Mouse (Mus musculus) midbrain, embryonic 15.5 days (tissue): ENCODE results near the gene Cyp2w1. TPM values are rescaled to one million over a fixed set of nuclear protein-coding genes. Genes with fewer than 3 reads are reported as not detected.
"Not testable (repeated sequence)": the region's sequence is repeated elsewhere in the genome, so short reads cannot be mapped to it uniquely, and the experiment has no call there.

Experiments used
- ATAC-seq: fragments of 200-750 bp; cut with Nextera tagmentation; replicated peaks from 2 replicates; pipeline ENCODE4 v1.8.0; 2017; ENCODE audit warnings: moderate TSS enrichment
- H3K27ac ChIP-seq: fragments of 300-500 bp; sonication (generic); 2 replicates; pipeline ENCODE4 v1.5.1; 2015; ENCODE audit warnings: mild to moderate bottlenecking, inconsistent platforms
- H3K27me3 ChIP-seq: fragments of 300-500 bp; sonication (generic); replicated peaks from 2 replicates; pipeline ENCODE4 v1.6.1; 2015; ENCODE audit warnings: inconsistent platforms
- H3K36me3 ChIP-seq: fragments of 300-500 bp; sonication (generic); replicated peaks from 2 replicates; pipeline ENCODE4 v1.6.1; 2015; ENCODE audit warnings: inconsistent platforms
- H3K4me1 ChIP-seq: fragments of 300-500 bp; sonication (generic); 2 replicates; pipeline ENCODE4 v1.6.1; 2015; ENCODE audit warnings: inconsistent platforms
- H3K4me2 ChIP-seq: fragments of 300-500 bp; sonication (generic); 2 replicates; pipeline ENCODE4 v1.6.1; 2015; ENCODE audit warnings: inconsistent platforms, mild to moderate bottlenecking, moderate library complexity
- H3K4me3 ChIP-seq: fragments of 300-500 bp; sonication (generic); 2 replicates; pipeline ENCODE4 v1.5.1; 2015; ENCODE audit warnings: mild to moderate bottlenecking, inconsistent platforms
- H3K9ac ChIP-seq: fragments of 300-500 bp; sonication (generic); 2 replicates; pipeline ENCODE4 v1.6.1; 2015; ENCODE audit warnings: mild to moderate bottlenecking, inconsistent platforms
- H3K9me3 ChIP-seq: fragments of 300-500 bp; sonication (generic); 2 replicates; pipeline ENCODE4 v1.6.1; 2016; ENCODE audit warnings: inconsistent platforms
- WGBS: fragments of 180-500 bp; shearing (Covaris S2); methylation state at CpG from one replicate; pipeline ENCODE4 v1.1.7; 2015; ENCODE audit warnings: mixed read lengths; 5-methylcytosine and 5-hydroxymethylcytosine counted together
- polyA plus RNA-seq: library from polyadenylated mRNA; unstranded; fragments of >200 nt; fragmentation: Nextera tagmentation; extraction: Ambion mirVana; gene quantifications from 2 replicates; pipeline ENCODE4 v1.2.1, GENCODE M21; 2015

The Cyp2w1 gene
- polyA plus RNA-seq, 1 experiment from 2014 or later = 0.46 TPM

DNA sequence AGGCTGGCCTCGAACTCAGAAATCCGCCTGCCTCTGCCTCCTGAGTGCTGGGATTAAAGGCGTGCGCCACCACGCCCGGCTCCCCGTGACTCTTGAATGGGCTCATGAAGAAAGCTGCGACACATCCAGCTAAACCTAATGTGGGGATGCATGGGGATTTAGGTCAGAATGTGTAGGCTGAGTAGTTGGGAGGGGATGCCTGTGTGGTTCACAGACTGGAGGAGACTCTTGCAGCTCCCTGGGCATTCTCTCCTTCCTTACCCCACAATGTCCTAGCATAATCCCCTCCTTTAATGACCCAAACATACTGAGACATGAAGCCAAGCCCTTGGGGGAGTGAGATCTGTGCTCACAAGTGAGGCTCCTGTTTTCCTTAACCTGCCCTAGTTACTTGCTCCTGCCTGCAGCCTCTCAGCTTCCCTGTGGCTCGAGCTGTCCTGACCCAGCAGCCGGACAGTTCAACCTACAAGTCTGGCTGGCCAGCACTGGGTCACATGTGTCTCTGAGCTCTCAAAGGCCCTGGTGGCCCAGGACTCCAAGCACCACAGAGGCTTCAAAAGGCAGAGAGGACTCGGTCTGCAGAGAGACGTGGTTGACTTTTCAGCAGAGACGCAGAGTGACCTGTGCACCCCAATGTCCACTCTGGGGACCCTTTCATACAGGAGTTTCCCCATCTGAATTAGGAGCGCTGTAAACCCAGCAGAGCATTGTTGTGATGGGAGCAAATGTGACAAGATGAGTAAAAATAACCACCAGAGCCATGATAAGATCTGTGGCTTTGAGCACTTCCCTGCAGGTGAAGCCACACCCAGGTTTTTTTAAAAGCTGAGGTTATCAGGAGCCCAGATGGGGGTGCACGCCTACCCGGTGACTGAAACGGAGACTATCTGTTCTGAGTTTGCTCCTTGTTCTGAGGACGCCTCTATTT, 29.4 kb downstream of the Cyp2w1 start:
- no peak overlapping the region for H3K4me3 ChIP-seq
- no peak for ATAC-seq
- WGBS = 79% methylated on average over 18 of the region's 18 CpGs
- H3K9ac ChIP-seq = no peak overlapping the region
- no peaks in the 10 kb centered on the region for H3K27me3 ChIP-seq
- no peaks in the 10 kb centered on the region for H3K9me3 ChIP-seq
- no peak overlapping the region; the same call in 1 of the 2 replicates for H3K27ac ChIP-seq
- peaks cover 16% of the 10 kb centered on the region for H3K4me1 ChIP-seq
- peak overlapping the region; percentile 96; the same call in 1 of the 2 replicates for H3K4me2 ChIP-seq
- H3K36me3 ChIP-seq = no peaks in the 10 kb centered on the region

DNA sequence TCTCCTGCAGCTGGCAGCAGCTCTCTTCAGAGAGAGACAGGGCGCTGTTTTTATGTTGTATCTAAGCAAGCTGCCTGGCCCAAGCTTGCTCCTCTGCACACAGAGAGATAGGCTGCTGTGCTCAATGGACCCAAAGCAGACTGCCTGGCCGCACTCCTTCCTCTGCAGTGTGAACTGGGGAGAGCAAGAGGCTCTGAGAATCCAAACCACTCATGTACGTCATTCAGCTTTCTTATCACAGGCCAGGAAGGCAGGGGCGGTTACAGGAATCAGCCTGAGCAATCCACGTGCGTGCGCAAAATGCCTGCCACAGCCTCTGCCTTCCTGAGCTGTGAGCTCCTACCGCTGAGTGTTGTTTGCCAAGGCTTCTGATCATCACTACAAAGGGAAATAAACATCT, 30.3 kb downstream of the Cyp2w1 start:
- WGBS = 64% methylated on average over 8 of the region's 8 CpGs
- H3K9ac ChIP-seq = no peak overlapping the region
- no peaks in the 10 kb centered on the region for H3K9me3 ChIP-seq
- 0 out of 2 replicates have a peak overlapping the region, but pooled peaks have one; percentile 4 for H3K27ac ChIP-seq
- no peak overlapping the region for H3K4me3 ChIP-seq
- peaks cover 19% of the 10 kb centered on the region for H3K4me1 ChIP-seq
- H3K4me2 ChIP-seq = no peak overlapping the region
- H3K27me3 ChIP-seq = no peaks in the 10 kb centered on the region
- H3K36me3 ChIP-seq = no peaks in the 10 kb centered on the region
- no peak for ATAC-seq

DNA sequence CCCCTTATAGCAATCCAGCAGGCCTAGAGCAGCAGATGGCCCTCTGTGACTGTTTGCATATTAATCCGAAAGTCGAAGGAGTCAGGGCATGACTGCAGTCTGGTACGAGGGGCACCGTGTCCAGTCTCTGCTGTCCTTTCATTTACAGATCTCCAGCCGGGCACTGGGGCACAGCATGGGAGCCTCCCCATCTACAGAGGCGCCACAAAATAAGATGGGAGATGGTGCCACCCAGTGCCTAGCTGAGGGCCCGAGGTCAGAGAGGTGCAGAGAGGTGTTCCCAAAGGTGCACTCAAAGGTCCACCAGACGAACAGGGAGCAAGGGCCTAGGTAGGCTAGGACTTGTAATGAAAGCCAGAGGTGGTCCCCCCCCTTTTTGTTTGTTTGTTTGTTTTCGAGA, 30.8 kb downstream of the Cyp2w1 start:
- no peaks in the 10 kb centered on the region for H3K9me3 ChIP-seq
- H3K36me3 ChIP-seq = no peaks in the 10 kb centered on the region
- H3K9ac ChIP-seq = no peak overlapping the region
- H3K27me3 ChIP-seq = no peaks in the 10 kb centered on the region
- H3K4me3 ChIP-seq = no peak overlapping the region
- H3K4me2 ChIP-seq = no peak overlapping the region
- no peak for ATAC-seq
- H3K4me1 ChIP-seq = peaks cover 22% of the 10 kb centered on the region
- 71% methylated on average over 9 of the region's 9 CpGs for WGBS
- H3K27ac ChIP-seq = no peak overlapping the region

DNA sequence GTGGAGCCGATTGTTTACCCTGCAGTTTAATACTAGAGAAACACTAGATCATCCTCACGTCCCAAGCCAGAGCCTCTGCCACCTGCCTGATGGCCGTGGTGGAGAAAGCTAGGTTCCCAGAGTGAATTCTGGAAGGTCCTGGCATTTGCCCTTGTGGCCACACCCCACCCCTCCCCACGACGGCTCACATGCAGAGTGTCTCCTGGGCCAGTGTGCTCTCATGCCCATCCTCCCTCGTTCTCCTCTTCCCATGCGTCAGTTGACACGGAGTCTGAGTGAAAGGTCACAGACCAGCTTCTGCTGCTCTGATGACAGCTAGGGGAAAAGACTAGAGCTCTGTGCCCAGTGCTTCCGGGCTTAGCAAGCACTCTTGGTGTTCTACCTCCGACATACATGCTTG, 32.1 kb downstream of the Cyp2w1 start:
- H3K9me3 ChIP-seq = no peaks in the 10 kb centered on the region
- peaks cover 34% of the 10 kb centered on the region for H3K4me1 ChIP-seq
- no peaks in the 10 kb centered on the region for H3K36me3 ChIP-seq
- 77% methylated on average over 10 of the region's 10 CpGs for WGBS
- no peak overlapping the region for H3K4me3 ChIP-seq
- H3K9ac ChIP-seq = no peak overlapping the region
- no peak overlapping the region for H3K27ac ChIP-seq
- H3K27me3 ChIP-seq = no peaks in the 10 kb centered on the region
- no peak for ATAC-seq
- no peak overlapping the region for H3K4me2 ChIP-seq

DNA sequence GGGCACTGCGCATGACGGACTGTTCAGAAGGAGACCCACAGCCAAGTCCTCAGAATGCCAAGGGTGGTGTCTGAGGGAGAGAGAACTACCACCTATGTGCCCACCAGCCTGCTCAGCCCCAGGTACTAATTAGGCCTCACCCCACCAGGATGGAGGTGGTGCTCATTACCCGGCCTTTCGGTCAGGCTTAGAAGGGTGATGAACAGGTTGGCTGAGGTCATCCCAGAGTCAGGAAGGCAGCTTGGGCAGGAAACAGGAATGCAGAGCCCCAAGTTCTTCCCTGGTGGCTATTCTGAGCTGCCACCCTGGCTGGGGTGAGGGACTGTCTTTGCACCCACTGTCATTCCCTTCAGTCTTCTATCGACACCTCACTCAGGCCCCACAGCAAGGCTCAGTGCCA, 33.6 kb downstream of the Cyp2w1 start:
- Histone ChIP-seq H3K9ac (no peak overlapping the region), H3K27me3 (no peaks in the 10 kb centered on the region), H3K9me3 (no peaks in the 10 kb centered on the region), H3K4me1 (peaks cover 29% of the 10 kb centered on the region), H3K36me3 (no peaks in the 10 kb centered on the region), H3K4me2 (no peak overlapping the region), H3K27ac (no peak overlapping the region), H3K4me3 (no peak overlapping the region)
- WGBS = 98% methylated on average over 5 of the region's 5 CpGs
- ATAC-seq = no peak

DNA sequence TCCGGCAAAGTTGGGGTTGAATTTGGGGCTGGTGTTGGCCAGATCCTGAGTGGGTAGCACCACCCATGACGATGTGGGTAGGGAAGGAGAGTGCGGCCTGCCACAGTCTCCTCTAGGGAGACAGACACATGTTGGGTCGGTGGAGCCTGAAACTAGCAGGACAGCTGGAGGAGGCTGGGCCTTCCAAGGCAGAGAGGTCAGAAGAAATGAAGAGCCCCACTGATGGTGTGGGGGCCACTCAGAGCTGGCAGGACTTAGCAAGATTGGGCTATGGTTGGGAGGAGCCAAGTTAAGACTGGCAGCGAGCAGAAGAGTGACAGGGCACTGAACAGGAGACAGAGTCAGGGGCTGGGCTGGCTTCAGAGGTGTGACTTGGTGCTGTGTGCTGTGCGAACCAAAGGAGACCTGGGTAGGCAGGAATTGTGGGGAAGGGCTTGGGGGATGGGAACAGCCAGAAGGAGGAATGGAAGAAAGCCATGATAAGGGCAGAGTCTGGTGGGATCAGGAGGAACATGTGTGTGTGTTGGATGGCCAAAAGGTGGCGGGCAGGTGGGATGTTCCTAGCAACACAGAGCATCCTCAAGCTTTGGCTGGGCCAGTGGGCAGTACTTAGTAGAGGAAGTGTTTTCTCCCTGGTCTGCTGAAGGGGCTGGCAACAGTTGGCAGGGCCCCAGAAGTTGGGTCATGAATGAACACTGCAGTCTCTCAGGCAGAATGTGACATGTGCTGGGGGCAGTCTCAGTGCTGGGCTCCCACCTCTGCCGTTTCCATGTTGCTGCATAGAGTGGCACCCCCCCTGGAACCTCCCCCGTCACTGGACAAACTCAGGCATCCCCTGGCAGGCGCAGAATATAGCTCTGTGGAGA, 35.1 kb downstream of the Cyp2w1 start:
- 83% methylated on average over 10 of the region's 10 CpGs for WGBS
- Histone ChIP-seq H3K4me1 (peaks cover 27% of the 10 kb centered on the region), H3K36me3 (no peaks in the 10 kb centered on the region), H3K9me3 (no peaks in the 10 kb centered on the region), H3K27ac (no peak overlapping the region), H3K4me3 (no peak overlapping the region), H3K27me3 (no peaks in the 10 kb centered on the region), H3K9ac (no peak overlapping the region), H3K4me2 (no peak overlapping the region)
- no peak for ATAC-seq

DNA sequence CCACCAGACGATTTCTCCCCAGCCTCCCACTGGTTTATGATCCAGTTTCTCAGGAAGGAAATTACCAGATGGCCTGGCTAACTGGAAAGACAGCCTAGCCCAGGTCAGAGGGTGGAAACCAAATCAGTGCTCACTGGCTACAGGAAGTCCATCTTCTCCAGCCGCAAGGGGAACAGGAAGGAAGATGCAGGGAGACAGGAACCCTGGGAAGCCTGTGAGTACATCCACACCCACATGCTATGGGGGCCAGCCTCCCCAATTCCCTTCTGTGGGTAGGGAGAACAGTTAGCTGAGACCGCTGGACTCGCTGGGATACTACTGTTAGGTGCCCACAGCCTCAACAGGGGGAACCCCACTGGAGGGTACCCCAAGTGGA, 35.8 kb downstream of the Cyp2w1 start:
- Histone ChIP-seq H3K27ac (0 out of 2 replicates have a peak overlapping the region, but pooled peaks have one; percentile 69), H3K4me1 (peaks cover 22% of the 10 kb centered on the region), H3K36me3 (no peaks in the 10 kb centered on the region), H3K27me3 (no peaks in the 10 kb centered on the region), H3K4me3 (no peak overlapping the region), H3K9ac (no peak overlapping the region), H3K4me2 (no peak overlapping the region), H3K9me3 (no peaks in the 10 kb centered on the region)
- 83% methylated on average over 4 of the region's 4 CpGs for WGBS
- ATAC-seq = no peak

DNA sequence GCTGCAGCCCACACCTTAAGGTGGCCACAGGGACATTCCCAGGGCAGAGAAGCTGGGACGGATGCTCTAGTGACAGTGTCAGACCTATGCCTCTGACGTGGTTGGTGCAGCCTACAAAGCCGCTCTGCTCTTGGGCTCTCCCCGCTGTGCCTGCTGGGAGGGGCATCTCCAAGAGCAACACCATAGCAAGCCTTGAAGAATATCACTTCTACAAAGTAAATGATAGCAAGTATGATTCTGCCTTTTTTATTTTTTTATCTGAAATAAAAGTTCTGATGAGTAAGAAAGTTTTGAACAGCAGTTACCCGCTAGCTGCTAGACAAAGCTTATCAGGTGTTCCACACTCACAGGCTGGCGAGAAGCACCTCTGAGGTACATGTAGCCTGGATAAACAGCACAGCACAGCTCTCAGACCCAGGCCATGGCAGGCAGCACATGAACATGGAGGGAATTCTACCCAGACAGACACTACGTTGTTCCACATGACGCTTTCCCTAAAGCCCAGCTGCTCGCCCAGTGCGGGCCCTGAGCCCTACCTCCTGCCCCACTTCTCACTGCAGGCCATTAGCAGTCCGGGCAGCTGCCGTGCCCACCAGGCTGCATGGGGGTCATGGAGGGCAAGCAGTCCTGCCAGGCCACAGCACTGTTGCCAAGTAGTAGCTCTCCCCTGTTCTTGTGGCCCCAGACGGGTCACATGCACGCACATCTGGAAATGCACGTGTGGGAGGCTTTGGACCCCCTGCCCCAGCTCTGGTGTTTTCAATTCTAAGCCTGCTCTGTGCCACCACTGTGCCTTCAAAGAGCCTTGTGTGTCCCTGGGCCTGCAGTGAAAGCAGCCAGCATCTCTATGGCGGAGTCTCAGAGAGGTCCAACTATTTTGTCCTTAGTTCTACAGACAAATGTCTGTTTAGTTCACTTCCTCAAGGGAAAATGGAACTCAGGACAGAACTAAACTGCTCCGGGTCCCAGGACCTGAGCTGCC, 36.6 kb downstream of the Cyp2w1 start:
- Histone ChIP-seq H3K36me3 (no peaks in the 10 kb centered on the region), H3K9ac (no peak overlapping the region), H3K4me3 (no peak overlapping the region), H3K4me2 (no peak overlapping the region), H3K27ac (peak overlapping the region; percentile 69), H3K27me3 (no peaks in the 10 kb centered on the region), H3K9me3 (no peaks in the 10 kb centered on the region), H3K4me1 (peaks cover 22% of the 10 kb centered on the region)
- ATAC-seq = 0 out of 2 replicates have a peak, but pooled peaks have one; percentile 31
- WGBS = 79% methylated on average over 17 of the region's 17 CpGs

DNA sequence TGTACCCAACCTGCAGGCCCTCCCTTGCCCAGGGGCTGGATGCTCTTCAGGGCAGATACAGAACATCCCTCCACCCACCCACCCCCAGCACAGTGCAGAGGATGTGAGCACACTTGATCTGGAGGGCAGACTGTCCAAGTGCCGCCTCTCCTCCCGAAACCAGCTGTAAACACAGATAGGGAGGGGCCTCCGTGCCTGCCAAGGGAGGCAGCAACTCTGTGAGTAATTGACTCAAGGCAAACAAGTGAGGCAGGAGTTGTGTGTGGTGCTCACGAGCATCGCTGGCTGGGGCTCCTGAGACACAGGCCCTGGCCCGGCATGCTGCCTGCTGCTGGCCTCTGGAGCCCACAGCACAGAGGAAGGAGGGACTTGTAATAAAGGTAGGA, 37.3 kb downstream of the Cyp2w1 start:
- WGBS = 59% methylated on average over 6 of the region's 6 CpGs
- H3K9ac ChIP-seq = no peak overlapping the region
- H3K36me3 ChIP-seq = no peaks in the 10 kb centered on the region
- H3K9me3 ChIP-seq = no peaks in the 10 kb centered on the region
- H3K4me1 ChIP-seq = peaks cover 22% of the 10 kb centered on the region
- peak overlapping the region; percentile 69 for H3K27ac ChIP-seq
- no peaks in the 10 kb centered on the region for H3K27me3 ChIP-seq
- 0 out of 2 replicates have a peak, but pooled peaks have one; percentile 30 for ATAC-seq
- H3K4me2 ChIP-seq = no peak overlapping the region
- no peak overlapping the region for H3K4me3 ChIP-seq

DNA sequence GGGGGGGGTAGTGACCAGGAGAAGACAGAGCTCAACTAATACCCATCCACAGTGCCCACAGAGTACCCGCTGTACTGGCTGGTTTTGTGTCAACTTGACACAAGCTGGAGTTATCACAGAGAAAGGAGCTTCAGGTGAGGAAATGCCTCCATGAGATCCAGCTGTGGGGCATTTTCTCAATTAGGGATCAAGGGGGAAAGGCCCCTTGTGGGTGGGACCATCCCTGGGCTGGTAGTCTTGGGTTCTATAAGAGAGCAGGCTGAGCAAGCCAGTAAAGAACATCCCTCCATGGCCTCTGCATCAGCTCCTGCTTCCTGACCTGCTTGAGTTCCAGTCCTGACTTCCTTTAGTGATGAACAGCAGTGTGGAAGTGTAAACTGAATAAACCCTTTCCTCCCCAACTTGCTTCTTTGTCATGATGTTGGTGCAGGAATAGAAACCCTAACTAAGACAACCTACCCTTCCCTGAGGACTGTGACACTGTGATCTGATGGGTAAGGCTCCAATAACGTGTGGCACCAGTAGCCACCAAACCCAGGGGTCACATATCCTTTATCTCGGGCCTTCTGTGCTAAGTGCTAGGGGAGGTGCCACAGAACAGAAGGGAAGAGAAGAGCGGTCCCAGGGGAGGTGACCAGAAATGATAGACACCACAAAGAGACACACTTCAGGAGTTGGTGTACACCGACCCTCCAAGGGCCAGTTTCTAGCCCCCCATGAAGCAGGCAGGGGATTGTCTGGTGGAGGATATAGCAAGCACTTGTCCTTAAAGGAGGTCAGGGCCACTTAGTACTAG, 38.1 kb downstream of the Cyp2w1 start:
- H3K4me1 ChIP-seq = peaks cover 22% of the 10 kb centered on the region
- not testable (repeated sequence) for H3K9ac ChIP-seq, H3K36me3 ChIP-seq, H3K4me3 ChIP-seq, H3K9me3 ChIP-seq, H3K27me3 ChIP-seq, H3K4me2 ChIP-seq, H3K27ac ChIP-seq, ATAC-seq
- WGBS = 78% methylated on average over 5 of the region's 5 CpGs
